11 mouse cellular contexts compared by ENCODE assay signal in genomic region chr1:34201483-34201882, GRCm38 (mm10).
A peak's percentile ranks its signal among the peaks of the same experiment; 100 is the strongest.
DNase-seq lines count a peak whose midpoint lies in the region; ATAC-seq and TF ChIP-seq lines count a peak whose summit lies in the region.
"Had no signal": no experiment of that assay in that cellular context is flagged by ENCODE, and none has a peak within 500 bp of the region (broad histone marks: within the 10 kb centered on the region; RNA-seq: fewer than 3 reads in every experiment).

No protein-coding gene starts in this region.

- peak; percentile 64 for TF ChIP-seq CTCF in liver, postnatal 0 days (IDR thresholded peaks at IDR 0.05; ENCODE audit: low read depth)

- no peaks in the 10 kb centered on the region for H3K9me3 ChIP-seq in forebrain, embryonic 14.5 days (replicated peaks; ENCODE audit: control insufficient read depth, low read length)
- H3K9me3 ChIP-seq in forebrain, embryonic 15.5 days = no peaks in the 10 kb centered on the region
- H3K9me3 ChIP-seq in liver, postnatal 0 days (ENCODE audit: low read length) = no peaks in the 10 kb centered on the region
- H3K9me3 ChIP-seq: hindbrain, embryonic 10.5 days had no signal

- peak; percentile 75 for DNase-seq in forebrain, embryonic 14.5 days (ENCODE audit: low spot score)
- no peak for DNase-seq in liver, postnatal 0 days
- DNase-seq in liver (no peak), ZHBTc4 (ENCODE audit: low read depth, low spot score) (peak; percentile 65)
- DNase-seq in mesoderm, embryonic 11.5 days (ENCODE audit: low read depth, low spot score) = peak; percentile 64
- no peak for DNase-seq in ovary, postnatal 14 days (ENCODE audit: low spot score)
- DNase-seq in spleen, adult 18-20 months = no peak

- no peak overlapping the region for H3K9ac ChIP-seq in forebrain, embryonic 14.5 days (ENCODE audit: low read length)
- no peak overlapping the region for H3K9ac ChIP-seq in forebrain, embryonic 15.5 days (replicated peaks)
- H3K9ac ChIP-seq in liver, postnatal 0 days (replicated peaks) = no peak overlapping the region

- ATAC-seq in forebrain, embryonic 14.5 days = no peak
- no peak for ATAC-seq in forebrain, embryonic 15.5 days (replicated peaks)
- ATAC-seq in liver, postnatal 0 days = no peak
- ATAC-seq: forebrain, embryonic 16.5 days; Patski had no signal

- H3K27ac ChIP-seq in forebrain, embryonic 14.5 days (ENCODE audit: low read depth, low read length) = no peak overlapping the region
- no peak overlapping the region for H3K27ac ChIP-seq in forebrain, embryonic 15.5 days (replicated peaks)
- no peak overlapping the region for H3K27ac ChIP-seq in liver, postnatal 0 days (ENCODE audit: low read depth)
- H3K27ac ChIP-seq: hindbrain, embryonic 10.5 days had no signal

- 38% methylated on average over 4 of the region's 4 CpGs for WGBS in forebrain, embryonic 14.5 days
- WGBS in forebrain, embryonic 15.5 days = 44% methylated on average over 4 of the region's 4 CpGs
- WGBS in liver, postnatal 0 days (ENCODE audit: insufficient replicate concordance) = 34% methylated on average over 4 of the region's 4 CpGs

- no peak overlapping the region for H3K4me2 ChIP-seq in forebrain, embryonic 14.5 days (ENCODE audit: low read length)
- no peak overlapping the region for H3K4me2 ChIP-seq in forebrain, embryonic 15.5 days (replicated peaks)
- no peak overlapping the region for H3K4me2 ChIP-seq in liver, postnatal 0 days (ENCODE audit: low read depth, low read length)

- TF ChIP-seq EP300 in liver, postnatal 0 days (IDR thresholded peaks at IDR 0.05; ENCODE audit: low read depth) = no peak

- no peaks in the 10 kb centered on the region for H3K27me3 ChIP-seq in forebrain, embryonic 14.5 days (replicated peaks; ENCODE audit: control insufficient read depth, insufficient read depth, low read length)
- H3K27me3 ChIP-seq in forebrain, embryonic 15.5 days = no peaks in the 10 kb centered on the region
- H3K27me3 ChIP-seq in liver, postnatal 0 days (ENCODE audit: insufficient read depth, low read length) = no peaks in the 10 kb centered on the region
- H3K27me3 ChIP-seq: Patski had no signal

- H3K4me3 ChIP-seq in forebrain, embryonic 14.5 days (ENCODE audit: low read depth, low read length) = no peak overlapping the region
- H3K4me3 ChIP-seq in forebrain, embryonic 15.5 days = no peak overlapping the region
- H3K4me3 ChIP-seq in liver, postnatal 0 days (ENCODE audit: low read depth, low read length) = no peak overlapping the region
- H3K4me3 ChIP-seq: hindbrain, embryonic 10.5 days had no signal

- H3K36me3 ChIP-seq in forebrain, embryonic 14.5 days (ENCODE audit: control insufficient read depth, insufficient read depth, low read length) = peaks cover 61% of the 10 kb centered on the region
- peaks cover 56% of the 10 kb centered on the region for H3K36me3 ChIP-seq in forebrain, embryonic 15.5 days
- peaks cover 21% of the 10 kb centered on the region for H3K36me3 ChIP-seq in liver, postnatal 0 days (replicated peaks; ENCODE audit: insufficient read depth, low read length)

- H3K4me1 ChIP-seq in forebrain, embryonic 14.5 days (ENCODE audit: control insufficient read depth, insufficient read depth, low read length) = no peaks in the 10 kb centered on the region
- no peaks in the 10 kb centered on the region for H3K4me1 ChIP-seq in forebrain, embryonic 15.5 days
- H3K4me1 ChIP-seq in liver, postnatal 0 days (ENCODE audit: insufficient read depth) = no peaks in the 10 kb centered on the region
- H3K4me1 ChIP-seq: hindbrain, embryonic 10.5 days had no signal

Comparison
In these comparisons a context has a peak if more than half of its experiments do, and no peak if none do; other contexts are left out.
1. DNase-seq: peak in forebrain, embryonic 14.5 days (single experiment), ZHBTc4 (single experiment) and mesoderm, embryonic 11.5 days (single experiment); none in liver, postnatal 0 days (single experiment), liver (single experiment), ovary, postnatal 14 days (single experiment) and spleen, adult 18-20 months (0 of 2).